Mouse (Mus musculus) CD4-positive, CD25-positive, alpha-beta regulatory T cell (primary cell): ENCODE results near the gene Vmn2r28. TPM values are rescaled to one million over a fixed set of nuclear protein-coding genes. Genes with fewer than 3 reads are reported as not detected.

ENCODE experiments used
- polyA plus RNA-seq: library from polyadenylated mRNA; unstranded; fragments of 100-300 nt; shearing (Covaris generic); gene quantifications from one replicate; pipeline ENCODE4 v1.2.1, GENCODE M21; 2017

Gene Vmn2r28
- not detected for polyA plus RNA-seq

DNA sequence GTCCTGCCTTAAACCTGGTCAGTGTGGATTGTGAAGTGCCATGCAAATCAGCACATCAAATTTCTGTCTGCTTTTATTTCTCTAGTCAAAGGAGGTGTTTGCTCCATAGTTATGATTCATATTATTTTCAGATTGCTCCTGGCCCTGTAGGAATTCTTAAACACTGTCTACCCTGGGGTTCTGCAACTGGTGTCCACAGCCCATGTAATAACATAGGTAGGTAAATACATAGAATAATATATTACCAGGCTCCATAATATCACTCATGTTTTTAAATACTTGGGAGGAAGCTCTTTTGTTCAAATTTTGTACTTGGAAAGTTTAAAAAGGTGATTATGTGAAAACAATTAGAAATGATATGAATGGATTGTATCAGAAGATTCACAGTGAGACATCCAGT, at the start of gene Vmn2r28:
Gene Vmn2r28 (minus strand): TSS at position 101 of the 400 bp plus-strand sequence.

DNA sequence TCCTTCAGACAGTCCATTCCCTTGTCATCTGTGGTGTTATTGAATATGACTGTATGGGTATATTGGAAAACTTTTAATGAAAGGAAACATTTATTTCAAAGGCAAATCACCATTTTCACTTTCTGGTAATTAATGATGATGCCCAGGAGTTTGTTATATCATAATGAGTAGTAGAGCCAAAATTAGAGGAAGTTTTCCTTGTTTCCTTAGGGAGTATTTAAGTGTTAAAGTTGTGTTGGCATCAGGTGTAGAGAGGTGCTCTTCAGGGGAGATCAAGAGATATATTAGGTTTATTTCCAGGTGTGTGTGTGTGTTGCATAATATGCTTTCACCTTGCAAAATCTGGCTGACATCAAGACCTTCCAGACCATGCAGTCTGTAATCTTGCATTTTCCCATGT, 37.1 kb downstream of the Vmn2r28 start, which contains the start of gene Vmn1r59:
Gene Vmn1r59 (minus strand): TSS at position 101 of the 400 bp plus-strand sequence.

Other genes starting within 250 kb of the Vmn2r28 start
- gene Gm5065, start 143.4 kb downstream of the Vmn2r28 start, polyA plus RNA-seq, result not detected
- not detected for gene Nlrp2, start 142.9 kb downstream of the Vmn2r28 start, polyA plus RNA-seq
- gene Vmn1r58, start 80.6 kb downstream of the Vmn2r28 start, polyA plus RNA-seq, result not detected
- gene Vmn1r59, start 37.2 kb downstream of the Vmn2r28 start, polyA plus RNA-seq, result 0.07 TPM
- gene Vmn1r60, start 53.4 kb upstream of the Vmn2r28 start, polyA plus RNA-seq, result not detected
- gene Vmn1r61, start 119.3 kb upstream of the Vmn2r28 start, polyA plus RNA-seq, result 0.05 TPM
- gene Vmn1r62, start 179.7 kb upstream of the Vmn2r28 start, polyA plus RNA-seq, result not detected